10 mouse cellular contexts compared by ENCODE assay signal in genomic region chr4:53905537-53905936, GRCm38 (mm10).
DNase-seq lines count a peak whose midpoint lies in the region; TF ChIP-seq lines count a peak whose summit lies in the region.
"Had no signal": no experiment of that assay in that cellular context is flagged by ENCODE, and none has a peak within 500 bp of the region (broad histone marks: within the 10 kb centered on the region; RNA-seq: fewer than 3 reads in every experiment).

No protein-coding gene starts in this region.

- H3K4me1 ChIP-seq in kidney, adult 2 months (ENCODE audit: control insufficient read depth, insufficient read depth, low read length): no peaks in the 10 kb centered on the region
- H3K4me1 ChIP-seq in spleen, adult 2 months (ENCODE audit: control insufficient read depth, insufficient read depth, insufficient read length): no peaks in the 10 kb centered on the region
- no peaks in the 10 kb centered on the region; the same call in 1 of the 2 replicates for H3K4me1 ChIP-seq in bone marrow, adult 2 months (ENCODE audit: control insufficient read depth, insufficient read depth, low read length)
- H3K4me1 ChIP-seq in small intestine, adult 2 months (ENCODE audit: control insufficient read depth, insufficient read depth, insufficient read length, low read length): peaks cover 3% of the 10 kb centered on the region; the same call in 1 of the 2 replicates
- H3K4me1 ChIP-seq: liver, embryonic 15.5 days had no signal

- no peak overlapping the region for H3K4me3 ChIP-seq in kidney, adult 2 months (ENCODE audit: insufficient read depth, low read depth, low read length)
- no peak overlapping the region for H3K4me3 ChIP-seq in spleen, adult 2 months (ENCODE audit: extremely low read depth, insufficient read depth, insufficient read length)
- H3K4me3 ChIP-seq in bone marrow, adult 2 months (replicated peaks; ENCODE audit: control insufficient read depth, low read depth, low read length): no peak overlapping the region
- H3K4me3 ChIP-seq in small intestine, adult 2 months (ENCODE audit: low read depth, low read length): no peak overlapping the region
- H3K4me3 ChIP-seq: liver, embryonic 15.5 days had no signal

- no peak for TF ChIP-seq POLR2A in kidney, adult 2 months (IDR thresholded peaks at IDR 0.05; ENCODE audit: low read depth, low read length)
- no peak for TF ChIP-seq POLR2A in spleen, adult 2 months (IDR thresholded peaks at IDR 0.05; ENCODE audit: low read depth, low read length)
- TF ChIP-seq POLR2A in bone marrow, adult 2 months (IDR thresholded peaks at IDR 0.05; ENCODE audit: borderline replicate concordance, control insufficient read depth, low read depth, low read length): no peak
- TF ChIP-seq POLR2A in small intestine, adult 2 months (IDR thresholded peaks at IDR 0.05; ENCODE audit: low read depth, low read length): no peak

- H3K27ac ChIP-seq in kidney, adult 2 months (ENCODE audit: insufficient read depth, low read depth, low read length): no peak overlapping the region
- no peak overlapping the region for H3K27ac ChIP-seq in spleen, adult 2 months (ENCODE audit: insufficient read depth, low read length)
- H3K27ac ChIP-seq in bone marrow, adult 2 months (ENCODE audit: control insufficient read depth, insufficient read depth, low read depth, low read length, poor library complexity): no peak overlapping the region
- no peak overlapping the region for H3K27ac ChIP-seq in small intestine, adult 2 months (ENCODE audit: insufficient read depth, low read depth, low read length)
- H3K27ac ChIP-seq: liver, embryonic 15.5 days had no signal

- DNase-seq in kidney, adult 2 months: peak; percentile 31
- no peak for DNase-seq in kidney, postnatal 14 days
- peak in 1 of 2 experiments; percentile 13 for DNase-seq in spleen, adult 2 months (ENCODE audit: low read depth in 1 of 2, low spot score in 2 of 2)
- no peak for DNase-seq in spleen, postnatal 4 days (ENCODE audit: low spot score in 2 of 2)
- DNase-seq in gastrocnemius, postnatal 14 days: no peak
- DNase-seq in MN1 (ENCODE audit: low spot score): no peak
- DNase-seq: cerebellum, adult 8-10 months had no signal

- WGBS in kidney, adult 2 months: 43% methylated on average over 6 of the region's 6 CpGs
- 42% methylated on average over 6 of the region's 6 CpGs for WGBS in spleen, adult 2 months
- WGBS in bone marrow, adult 2 months: 46% methylated on average over 6 of the region's 6 CpGs
- WGBS in small intestine, adult 2 months: 46% methylated on average over 6 of the region's 6 CpGs

- no peaks in the 10 kb centered on the region for H3K36me3 ChIP-seq in kidney, adult 2 months (ENCODE audit: control insufficient read depth, insufficient read depth, low read length)
- H3K36me3 ChIP-seq in spleen, adult 2 months (ENCODE audit: control insufficient read depth, insufficient read depth, low read length): no peaks in the 10 kb centered on the region
- H3K36me3 ChIP-seq in small intestine, adult 2 months (ENCODE audit: control insufficient read depth, insufficient read depth, low read length): no peaks in the 10 kb centered on the region
- H3K36me3 ChIP-seq: liver, embryonic 15.5 days had no signal

- no peaks in the 10 kb centered on the region for H3K27me3 ChIP-seq in kidney, adult 2 months (replicated peaks; ENCODE audit: control insufficient read depth, insufficient read depth, low read length)
- no peaks in the 10 kb centered on the region for H3K27me3 ChIP-seq in spleen, adult 2 months (ENCODE audit: control insufficient read depth, insufficient read depth, low read length)
- no peaks in the 10 kb centered on the region for H3K27me3 ChIP-seq in small intestine, adult 2 months (ENCODE audit: control insufficient read depth, insufficient read depth, low read length)
- H3K27me3 ChIP-seq: liver, embryonic 15.5 days had no signal

- peak; percentile 65 for TF ChIP-seq CTCF in kidney, adult 2 months (conservative IDR thresholded peaks at IDR 0.05; ENCODE audit: insufficient read depth, insufficient read length, low read depth, low read length)
- TF ChIP-seq CTCF in spleen, adult 2 months (IDR thresholded peaks at IDR 0.05; ENCODE audit: extremely low read depth, insufficient read depth, insufficient read length, insufficient replicate concordance): peak; percentile 48; the same call in 1 of the 2 replicates
- TF ChIP-seq CTCF in bone marrow, adult 2 months (IDR thresholded peaks at IDR 0.05; ENCODE audit: control insufficient read depth, insufficient read depth, low read length): peak; percentile 55; the same call in 1 of the 2 replicates
- peak; percentile 49; the same call in 1 of the 2 replicates for TF ChIP-seq CTCF in small intestine, adult 2 months (IDR thresholded peaks at IDR 0.05; ENCODE audit: extremely low read depth, insufficient read length, insufficient replicate concordance, low read depth, low read length)

- intact Hi-C loops in gastrocnemius, postnatal 14 days (cut with DNase I; ENCODE audit: low total_unique reads): no loop called here
